Mouse (Mus musculus): ENCODE results near the gene Btbd3.

Gene Btbd3

DNA sequence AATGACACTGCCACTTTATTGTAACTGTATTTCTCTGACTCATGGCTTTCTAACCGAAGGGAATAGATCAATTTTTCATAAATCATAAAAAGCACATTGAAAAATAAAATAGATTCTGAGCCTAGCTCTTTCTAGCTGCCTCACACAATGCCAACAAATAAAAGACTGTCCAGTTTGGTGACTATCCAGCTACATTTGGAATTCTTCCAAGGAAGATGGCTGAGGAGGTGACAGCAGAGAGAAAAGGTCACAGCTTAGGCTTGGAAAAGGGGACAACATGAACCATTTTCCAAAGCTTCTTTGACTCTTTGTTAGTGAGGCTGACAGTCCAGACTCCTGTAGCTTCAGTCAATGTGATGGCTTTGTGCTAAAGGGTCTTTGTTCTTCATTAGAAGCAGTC, 132.2 kb downstream of the Btbd3 start:
- no peak for DNase-seq (ENCODE audit: low spot score in 2 of 2)

DNA sequence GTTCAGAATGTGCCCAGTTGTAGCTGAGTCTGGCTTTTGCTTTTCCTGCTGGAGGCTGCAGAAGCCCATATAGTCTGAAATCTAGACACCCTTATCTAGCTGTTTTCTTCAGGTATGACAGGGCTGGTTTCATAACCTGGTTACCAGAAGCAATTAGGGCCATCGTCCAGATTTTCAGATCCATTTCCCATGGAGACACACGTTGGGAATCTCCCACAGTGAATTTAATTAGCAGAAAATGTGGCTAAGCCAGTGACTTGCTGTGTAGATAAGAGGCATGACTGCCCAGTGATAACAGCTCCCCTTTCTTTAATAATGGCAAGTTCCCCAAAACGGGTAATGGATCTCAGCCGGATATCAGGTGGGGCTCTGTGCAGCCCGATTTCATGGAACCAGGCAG, 146.7 kb downstream of the Btbd3 start:
- no peak for DNase-seq (ENCODE audit: low spot score in 2 of 2)

DNA sequence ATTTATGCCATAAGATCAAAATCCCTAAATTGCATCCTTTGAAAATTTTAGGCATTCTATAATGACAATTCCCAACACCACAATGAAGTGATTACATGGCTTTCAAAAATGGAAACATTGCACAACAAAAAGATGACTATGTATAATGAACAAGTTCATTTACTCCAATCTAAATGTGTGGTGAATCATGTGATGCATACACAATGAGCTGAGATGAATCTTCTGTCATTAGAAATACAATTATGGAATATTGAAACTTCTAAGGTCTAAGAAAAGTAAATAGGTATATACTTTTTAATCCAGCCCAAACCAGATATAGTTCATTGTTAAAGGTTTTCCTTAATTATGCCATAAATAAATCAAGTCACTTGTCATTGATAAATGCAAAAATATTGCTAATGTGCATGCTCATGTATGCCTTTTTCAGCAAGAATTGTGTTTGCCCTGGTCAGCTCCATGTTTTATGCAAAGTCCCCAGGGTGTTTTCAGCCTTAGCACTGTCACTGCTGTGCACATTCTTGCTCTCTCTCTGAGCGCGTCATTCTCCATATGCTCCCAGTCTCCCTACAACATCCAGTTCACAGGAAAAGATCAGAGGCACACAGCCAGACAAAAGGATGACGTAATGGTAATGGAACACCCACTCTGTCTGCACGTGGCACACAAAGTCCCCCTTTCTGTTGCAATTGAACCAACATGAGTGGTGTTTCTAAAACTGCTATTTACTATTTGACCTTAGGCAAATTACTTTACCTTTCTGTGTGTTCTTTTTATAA, 149.6 kb downstream of the Btbd3 start:
- no peak for DNase-seq (ENCODE audit: low spot score in 2 of 2)

DNA sequence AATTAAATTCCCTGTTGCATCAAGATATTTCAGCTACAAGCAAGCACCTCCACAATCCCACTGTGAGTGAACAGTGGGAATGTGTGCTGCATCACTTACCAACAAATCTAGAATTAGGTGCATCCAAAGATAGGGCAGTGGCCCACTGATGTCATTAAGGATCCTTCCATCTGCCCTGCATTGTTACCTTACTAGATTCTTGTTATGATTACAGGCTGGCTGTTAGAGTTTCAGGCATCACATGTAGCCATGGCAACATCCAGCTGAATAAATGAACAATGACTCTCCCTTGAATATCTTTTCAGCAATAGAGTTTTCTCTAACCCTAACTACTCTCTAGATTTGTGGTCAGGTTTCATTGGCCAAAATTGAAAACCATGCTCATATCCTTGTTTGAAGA, 150.3 kb downstream of the Btbd3 start:
- no peak for DNase-seq (ENCODE audit: low spot score in 2 of 2)

DNA sequence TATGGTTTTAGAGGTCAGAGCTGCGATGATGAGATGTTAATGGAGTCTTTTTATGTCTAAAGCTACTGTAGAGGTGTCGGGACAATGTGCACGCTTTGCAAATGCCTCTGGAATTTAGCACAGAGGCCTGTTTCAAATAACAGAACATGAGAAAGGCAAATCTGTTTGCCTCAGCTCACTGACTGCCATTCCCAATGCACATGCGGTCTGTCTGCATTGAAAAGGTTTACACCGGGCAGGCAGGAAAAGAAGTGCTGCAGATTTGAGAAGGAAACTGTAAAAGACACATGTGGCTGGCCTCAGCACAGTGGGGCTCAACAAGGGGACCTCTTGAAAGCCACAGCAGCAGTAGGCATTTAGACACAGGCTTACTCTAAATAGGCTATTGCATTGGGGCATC, 156.2 kb downstream of the Btbd3 start:
- no peak for DNase-seq (ENCODE audit: low spot score in 2 of 2)

DNA sequence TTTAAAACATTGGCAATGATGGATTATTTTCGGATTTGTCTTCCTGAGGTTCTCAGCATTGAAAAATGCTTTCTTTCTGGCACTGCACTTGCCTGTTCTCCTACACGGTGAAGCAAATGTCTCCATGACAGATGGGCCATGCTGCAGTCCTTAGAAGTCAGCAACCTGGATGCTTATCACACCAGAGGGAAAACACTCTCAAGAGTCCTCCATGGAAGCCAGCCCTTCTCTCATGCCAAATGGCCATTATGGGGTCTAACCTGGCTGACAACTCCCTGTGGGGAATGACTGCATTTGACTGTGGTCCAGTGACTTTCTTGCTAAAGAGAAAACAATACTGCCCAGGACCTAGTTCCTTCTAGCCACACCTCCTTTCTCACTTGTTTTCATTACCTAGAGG, 166.0 kb downstream of the Btbd3 start:
- DNase-seq (ENCODE audit: low spot score in 2 of 2), result no peak

DNA sequence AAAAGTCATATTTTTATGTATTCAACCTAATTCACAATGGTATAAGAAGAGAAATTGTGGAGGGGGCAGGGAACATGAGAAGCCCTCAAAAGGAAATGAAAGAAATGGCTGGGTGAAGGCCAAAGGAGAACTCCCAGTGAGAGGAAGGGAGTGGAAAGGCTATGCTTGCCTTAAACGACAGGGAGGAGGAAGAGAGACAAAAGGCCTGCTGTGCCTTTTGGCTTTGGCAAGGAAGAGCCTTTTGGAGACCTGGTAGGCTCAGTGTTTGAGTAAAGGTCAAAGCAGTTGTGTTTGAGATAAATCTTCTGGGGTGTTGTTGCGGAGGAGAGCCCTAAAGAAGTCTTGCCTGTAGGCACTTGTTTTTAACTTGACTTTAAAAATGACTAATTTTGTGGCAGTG, 175.6 kb downstream of the Btbd3 start:
- no peak for DNase-seq (ENCODE audit: low spot score in 2 of 2)

DNA sequence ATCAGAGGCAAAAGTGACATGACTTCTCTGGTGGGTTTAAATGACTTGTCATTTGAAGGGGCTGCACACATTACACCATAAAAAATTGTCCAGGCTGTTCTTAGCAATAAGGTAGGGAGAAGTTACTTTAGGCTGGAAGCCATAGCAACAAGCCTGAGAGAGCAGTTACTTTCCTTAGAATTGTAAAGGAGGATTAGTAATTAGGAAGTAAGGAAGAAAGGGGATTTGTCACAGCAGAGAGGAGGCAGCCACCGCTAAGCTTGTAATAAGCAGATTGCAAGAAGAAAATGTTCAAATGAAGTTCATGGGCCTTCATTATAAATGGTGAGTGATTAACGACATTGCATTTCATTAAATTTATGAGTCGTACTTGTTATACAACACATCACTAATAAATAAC, 190.1 kb downstream of the Btbd3 start:
- DNase-seq (ENCODE audit: low spot score in 2 of 2), result no peak

DNA sequence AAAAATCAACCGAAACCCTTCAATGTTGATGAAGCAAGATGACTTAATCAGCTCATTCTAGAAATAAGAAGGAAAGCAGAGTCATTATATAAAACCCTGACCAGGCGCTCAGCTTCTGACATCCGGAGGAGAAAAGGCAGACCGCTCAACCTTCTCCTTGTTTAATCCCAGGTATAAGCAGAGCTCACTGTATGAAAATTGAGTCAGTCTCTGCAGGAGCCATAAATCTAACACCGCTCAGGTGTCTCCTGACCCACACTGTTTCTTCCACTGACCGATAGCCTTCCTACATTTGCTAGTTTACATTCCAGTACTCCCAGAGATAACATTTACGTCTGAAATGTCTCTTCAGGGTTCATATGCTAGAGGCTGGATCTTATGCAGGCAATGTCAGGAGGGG, 190.6 kb downstream of the Btbd3 start:
- DNase-seq (ENCODE audit: low spot score in 2 of 2), result no peak

DNA sequence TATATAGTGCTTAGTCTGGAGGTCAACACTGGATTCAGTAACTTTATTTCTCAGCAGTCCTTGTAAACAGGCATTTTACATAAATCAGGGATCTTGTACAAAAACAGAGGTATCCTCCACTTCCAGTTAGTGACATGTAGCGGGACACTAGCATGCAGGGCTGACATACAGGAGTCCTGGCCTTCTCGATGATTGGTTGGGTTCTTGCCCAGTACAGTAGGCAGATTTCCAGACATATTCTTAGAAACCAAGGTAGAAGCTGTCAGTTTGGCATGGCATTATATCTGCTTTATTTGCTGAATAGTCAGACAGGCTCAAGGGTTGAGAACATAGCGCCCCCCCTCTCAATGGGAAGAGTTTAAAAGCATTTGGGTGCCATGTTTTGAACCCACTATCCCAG, 191.3 kb downstream of the Btbd3 start:
- no peak for DNase-seq (ENCODE audit: low spot score in 2 of 2)

DNA sequence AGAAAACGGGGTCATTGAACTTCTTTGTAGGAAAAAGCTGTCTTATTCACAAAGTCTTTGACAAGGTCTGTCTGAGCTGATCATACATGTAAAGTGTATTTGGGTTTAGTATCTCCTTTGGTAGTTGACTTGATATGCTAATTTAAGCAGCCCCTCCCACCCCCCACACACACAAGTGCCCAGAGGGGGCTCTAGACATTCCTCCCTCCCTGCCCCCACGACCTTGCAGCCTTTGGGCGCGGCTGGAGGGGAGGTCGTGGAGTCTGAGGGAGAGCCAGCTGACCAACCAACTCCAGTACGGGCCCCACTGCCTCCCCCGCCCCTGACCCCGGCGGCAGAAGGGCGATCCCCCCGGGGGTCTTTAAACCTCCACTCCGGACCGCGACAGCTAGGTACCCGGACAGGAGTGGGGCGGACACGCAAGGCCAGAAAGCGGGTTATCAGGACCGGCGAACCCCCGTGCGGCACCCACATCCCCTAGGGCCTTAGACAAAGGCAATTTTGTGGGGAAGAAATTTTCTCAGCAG, 211.7 kb downstream of the Btbd3 start:
- no peak for DNase-seq (ENCODE audit: low spot score in 2 of 2)

DNA sequence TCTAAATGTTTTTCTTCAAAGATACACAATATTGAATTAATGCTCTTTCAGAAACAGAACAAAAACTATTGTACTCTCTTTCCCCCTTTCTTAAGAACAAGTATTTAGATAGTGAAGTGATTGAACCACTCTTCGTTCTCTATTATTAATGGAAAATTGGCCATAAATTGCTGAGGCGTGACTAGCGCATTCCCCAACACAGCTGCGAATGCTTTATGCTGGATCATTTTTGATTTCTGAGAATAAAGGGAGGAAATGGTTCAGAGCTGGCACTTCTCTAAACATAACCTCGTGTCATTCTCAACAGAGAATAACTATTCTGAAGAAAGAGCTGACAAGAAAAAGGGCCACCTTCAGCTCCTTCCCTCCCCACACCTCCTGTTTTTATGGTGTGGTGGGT, 217.0 kb downstream of the Btbd3 start:
- DNase-seq (ENCODE audit: low spot score in 2 of 2), result no peak

DNA sequence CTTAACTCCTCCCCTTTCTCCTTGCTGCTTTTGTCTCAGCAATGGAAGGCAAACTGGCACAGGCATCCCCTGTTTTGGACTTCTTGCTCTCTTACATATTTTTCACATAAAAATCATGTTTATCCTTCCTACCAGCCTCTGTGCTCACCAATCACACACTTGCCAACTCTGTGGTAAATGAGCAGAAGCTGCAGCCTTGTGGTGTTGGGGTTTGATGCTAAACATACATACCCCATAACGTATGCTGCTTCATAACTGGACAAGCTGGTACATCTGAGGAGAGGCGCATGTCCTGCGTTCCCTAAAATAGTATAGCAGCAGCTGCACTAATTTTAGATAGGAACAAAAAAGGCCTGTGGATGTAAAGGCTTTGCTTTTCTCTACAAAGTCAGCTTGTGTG, 220.1 kb downstream of the Btbd3 start:
- DNase-seq (ENCODE audit: low spot score in 2 of 2), result no peak

DNA sequence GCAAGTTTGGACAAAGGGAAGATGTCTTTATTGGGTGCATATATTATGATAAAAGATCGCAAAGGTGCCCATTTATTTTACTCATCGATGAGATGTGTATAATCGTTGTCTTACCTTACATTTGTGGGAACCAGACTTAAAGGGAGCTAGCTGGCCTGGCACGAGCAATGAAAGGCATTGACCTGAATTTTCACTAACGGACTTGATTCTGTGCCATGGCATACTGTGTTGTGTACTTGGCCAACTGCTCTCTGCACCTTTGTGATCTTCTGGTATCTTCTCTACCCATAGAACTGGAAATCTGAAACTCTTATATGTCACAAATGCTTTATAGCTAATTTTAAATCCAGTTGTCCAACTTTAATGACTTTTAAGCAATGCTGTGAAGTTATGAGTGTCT, 220.9 kb downstream of the Btbd3 start:
- no peak for DNase-seq (ENCODE audit: low spot score in 2 of 2)

DNA sequence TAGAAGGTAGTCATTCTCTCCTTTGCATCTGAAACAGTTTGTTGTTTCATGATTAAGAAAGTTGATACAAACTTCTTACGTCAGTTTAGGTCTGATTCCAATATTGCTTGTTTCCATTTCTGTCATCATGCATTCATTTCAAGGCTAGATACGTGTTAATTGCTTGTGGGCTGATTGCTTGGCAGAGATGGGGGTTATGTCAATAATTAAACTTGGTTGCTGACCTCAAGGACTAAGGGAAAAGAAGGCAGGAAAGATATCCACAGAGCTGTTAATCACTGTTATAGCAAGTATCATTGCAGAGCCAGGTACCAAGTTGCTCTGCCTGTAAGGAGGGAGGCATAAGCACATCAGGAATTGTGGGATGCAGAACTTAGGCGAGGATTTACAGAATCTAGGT, 226.2 kb downstream of the Btbd3 start:
- DNase-seq (ENCODE audit: low spot score in 2 of 2), result no peak

DNA sequence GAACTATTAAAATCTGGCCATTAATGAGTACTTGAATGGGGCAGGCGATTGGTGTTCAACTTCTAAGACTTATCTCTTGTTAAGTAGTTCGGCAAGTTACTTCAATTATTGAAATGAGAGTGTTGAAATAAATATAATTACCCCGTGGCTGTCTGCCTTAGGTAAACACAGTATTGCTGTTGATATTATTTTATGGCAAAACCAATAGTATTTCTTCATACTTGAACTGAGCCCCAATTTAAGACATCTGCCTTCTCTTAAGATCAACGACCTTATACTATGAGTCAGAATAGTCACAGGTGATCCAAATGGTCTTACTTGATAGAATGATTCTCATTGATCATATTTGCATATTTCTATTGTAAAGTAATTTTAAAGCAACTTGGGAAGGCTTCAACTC, 228.5 kb downstream of the Btbd3 start:
- DNase-seq (ENCODE audit: low spot score in 2 of 2), result no peak

DNA sequence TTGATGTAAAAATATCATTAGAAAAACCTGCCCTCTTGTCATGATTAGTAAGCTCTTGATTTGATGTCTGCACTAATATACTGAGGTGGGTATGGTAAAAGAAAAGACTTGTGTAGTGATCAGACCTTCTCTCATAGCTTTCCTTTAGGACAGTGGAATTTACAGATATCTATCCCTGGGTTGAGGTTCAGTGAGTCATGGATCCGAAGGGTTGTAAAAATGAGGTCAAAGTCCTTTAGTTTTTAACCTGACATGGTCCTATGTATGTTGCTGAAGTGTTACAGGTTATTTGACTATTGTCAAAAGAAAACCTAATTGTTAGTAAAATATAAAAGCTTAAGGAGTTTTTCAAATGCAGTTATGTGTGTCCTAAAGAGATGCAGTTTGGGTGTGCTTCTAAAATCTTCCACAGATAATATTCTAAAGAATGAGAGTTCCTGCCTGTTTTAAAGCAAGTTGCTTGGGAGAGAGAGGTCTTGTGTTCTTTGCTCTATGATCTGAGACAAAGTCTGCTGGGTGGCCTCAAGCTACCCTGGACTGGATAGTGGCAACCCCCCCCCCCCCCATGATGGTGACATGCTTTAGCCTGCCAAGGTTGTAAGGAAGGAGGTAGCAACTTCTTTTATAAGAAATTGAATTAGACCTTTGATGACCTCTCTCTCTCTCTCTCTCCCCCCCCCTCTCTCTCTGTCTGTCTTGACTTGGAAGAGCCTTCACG, 234.5 kb downstream of the Btbd3 start:
- no peak for DNase-seq (ENCODE audit: low spot score in 2 of 2)

DNA sequence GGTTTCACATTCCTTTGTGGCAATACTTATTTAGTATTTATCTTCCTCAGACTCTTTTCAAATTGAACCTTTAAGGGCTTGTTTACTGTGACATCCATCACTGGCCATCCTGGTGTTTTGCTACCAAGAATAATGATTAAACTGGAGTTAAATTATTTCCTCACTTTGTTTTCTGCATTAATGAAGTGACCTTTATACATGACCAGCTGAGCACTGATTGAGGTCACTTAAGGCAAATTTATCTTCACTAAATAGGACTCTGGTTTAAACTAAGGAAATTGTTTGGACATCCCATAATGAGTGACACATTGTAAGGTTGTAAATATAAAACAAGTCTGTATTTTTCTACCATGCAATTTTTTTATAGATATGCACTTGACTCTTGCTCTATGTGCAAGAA, 235.8 kb downstream of the Btbd3 start:
- no peak for DNase-seq (ENCODE audit: low spot score in 2 of 2)

DNA sequence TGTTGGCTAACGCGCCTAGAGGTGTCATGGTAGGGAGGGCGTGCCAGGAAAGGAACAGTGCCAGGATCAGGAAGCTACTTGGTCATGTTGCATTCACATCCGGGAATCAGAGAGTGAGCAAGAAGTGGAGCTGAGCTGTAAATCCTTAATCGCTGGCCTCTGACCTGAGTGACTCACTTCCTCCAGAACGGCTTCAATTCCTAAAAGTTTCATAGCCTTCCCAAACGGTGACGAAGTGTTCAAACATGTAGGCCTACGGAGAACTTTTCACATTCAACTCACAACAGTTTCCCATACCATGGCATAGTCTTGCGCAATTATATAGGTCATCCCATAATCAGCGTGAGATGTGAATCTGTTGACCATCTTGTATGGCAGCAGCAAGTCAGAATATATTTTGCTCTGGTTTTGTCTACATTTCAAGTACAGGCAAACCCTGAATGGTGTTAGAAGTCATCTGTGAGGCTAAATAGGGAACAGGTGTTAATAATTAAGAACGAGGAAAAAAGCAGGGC, 247.6 kb downstream of the Btbd3 start:
- DNase-seq (ENCODE audit: low spot score in 2 of 2), result no peak

DNA sequence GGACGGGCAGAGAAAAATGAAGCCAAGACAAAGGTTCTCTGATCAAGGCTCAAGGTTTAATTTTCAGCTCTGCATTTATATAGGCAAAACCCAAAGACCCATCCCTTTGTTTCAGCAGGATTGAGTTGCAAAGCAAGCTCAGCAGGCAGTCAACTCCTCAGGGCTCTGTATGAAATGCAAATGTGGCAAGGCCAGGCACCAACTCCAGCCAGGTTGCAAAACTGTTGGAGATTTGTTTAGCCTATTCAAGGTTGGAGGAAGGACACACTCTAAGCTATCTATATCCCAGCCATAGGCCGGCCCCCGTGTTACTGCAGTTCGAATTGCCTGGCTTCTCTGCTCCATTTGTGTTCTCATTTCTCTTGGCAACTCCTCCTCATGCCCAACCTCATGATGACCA, 259.2 kb downstream of the Btbd3 start:
- DNase-seq (ENCODE audit: low spot score in 2 of 2), result no peak

DNA sequence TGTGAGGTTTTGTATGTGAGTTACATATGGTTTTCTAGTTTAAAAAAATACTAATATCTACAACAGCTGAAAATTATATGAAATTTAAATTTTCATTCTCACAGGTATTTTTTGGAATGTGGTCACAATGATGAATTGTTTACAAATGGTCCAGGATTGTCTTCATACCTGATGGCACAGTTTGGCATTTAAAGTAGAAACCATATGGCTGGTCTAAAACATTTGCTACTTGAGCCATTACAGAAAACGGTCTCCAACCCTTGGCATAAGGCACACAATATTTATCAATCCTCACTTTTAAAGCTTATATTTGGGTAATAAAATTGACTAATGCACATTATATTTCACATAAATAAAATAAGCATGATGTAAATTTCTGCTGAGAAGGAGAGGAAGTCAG, 272.1 kb downstream of the Btbd3 start:
- DNase-seq (ENCODE audit: low spot score in 2 of 2), result no peak

DNA sequence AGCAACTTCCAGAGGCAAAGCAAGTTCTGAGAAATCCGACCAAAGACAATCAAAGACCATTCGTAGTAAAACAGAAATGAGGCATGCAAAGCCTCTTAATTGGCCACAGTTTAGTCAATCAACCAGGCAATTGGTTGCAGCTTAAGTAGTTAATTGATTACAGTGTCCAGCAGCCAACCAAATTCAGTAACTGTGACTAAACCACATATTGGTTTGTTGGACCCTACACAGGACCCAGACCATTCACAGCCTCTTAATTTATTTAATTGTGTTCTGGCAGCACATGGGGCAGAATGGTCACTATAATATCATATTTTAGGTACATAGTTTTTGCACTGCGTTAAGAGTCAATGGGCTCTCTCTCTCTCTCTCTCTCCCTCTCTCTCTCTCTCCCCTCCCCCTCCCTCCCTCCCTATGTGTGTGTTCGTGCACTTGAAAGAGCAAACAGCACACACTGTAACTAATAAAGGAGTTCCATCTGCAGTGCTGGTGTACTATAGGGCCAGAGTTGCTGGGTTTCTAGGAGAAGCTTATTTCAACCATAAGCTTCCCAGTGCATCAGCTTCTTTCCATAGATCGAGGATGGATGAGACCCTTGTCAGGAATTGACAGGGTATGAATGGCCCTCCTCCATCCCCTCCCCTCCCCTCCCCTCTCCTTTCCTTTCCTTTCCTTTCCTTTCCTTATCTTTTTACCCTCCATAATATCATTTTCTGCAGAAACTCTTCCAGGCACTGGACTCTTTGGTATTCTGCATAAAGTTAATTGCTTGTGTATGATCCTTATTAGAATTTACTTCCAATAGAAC, 275.0 kb downstream of the Btbd3 start:
- no peak for DNase-seq (ENCODE audit: low spot score in 2 of 2)

Measured in spleen, postnatal 14 days (tissue).